Mouse (Mus musculus) cerebellum, postnatal 36 days (tissue): ENCODE data around the gene Lhx2.

Experiments
- DNase-seq, 2 experiments: peaks; one replicate each; pipeline ENCODE4 v3.0.0; 2021 to 2022; ENCODE audit warnings: mixed read lengths in 2 of 2

The Lhx2 gene

DNA sequence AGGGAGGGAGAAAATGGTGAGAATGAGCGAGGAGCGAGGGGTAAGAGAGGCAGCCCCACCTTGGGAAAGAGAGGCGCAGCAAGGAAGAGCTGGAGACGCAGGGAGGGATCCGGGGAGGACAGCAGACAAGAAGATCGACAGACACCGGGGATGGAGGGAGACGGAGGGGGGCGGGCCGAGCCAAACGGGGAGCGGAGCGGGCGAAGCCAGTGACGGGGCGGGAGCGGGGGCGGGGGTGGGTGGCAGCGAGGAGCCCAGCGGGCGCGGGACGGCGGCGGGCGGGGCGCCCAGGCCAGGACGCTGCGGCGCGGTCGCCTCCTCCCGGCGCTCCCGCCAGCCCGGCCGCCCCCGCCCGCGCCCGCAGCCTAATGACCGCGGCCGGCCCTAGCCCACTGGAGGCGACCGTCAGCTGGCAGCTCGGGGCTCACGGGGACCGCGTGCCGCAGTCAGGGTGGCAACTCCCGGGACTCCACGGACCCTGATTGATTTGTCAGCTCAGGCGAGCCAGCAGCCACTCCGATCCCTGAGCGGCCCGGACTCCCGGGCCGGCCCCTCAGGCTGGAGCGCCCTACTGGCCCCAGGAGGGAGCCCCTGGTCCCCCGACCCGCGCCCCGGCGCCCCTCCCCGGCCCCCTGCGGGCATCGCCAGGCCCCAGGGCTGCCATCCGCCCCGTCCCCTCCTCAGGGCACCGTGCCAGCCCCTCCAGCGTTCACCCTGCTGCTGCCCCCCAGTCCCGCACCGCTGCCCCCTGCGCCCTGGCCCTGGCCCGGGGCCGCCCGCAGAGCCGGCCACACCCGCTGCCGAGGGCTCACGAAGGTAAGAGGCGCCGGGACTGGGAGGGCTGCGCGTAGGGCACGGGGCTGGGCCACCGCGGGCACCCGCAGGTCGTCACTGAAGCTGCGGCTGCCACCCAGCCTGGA, at the start of gene Lhx2:
Gene Lhx2 (plus strand): TSS at position 292 of the 920 bp plus-strand sequence.
- DNase-seq, result no peak

DNA sequence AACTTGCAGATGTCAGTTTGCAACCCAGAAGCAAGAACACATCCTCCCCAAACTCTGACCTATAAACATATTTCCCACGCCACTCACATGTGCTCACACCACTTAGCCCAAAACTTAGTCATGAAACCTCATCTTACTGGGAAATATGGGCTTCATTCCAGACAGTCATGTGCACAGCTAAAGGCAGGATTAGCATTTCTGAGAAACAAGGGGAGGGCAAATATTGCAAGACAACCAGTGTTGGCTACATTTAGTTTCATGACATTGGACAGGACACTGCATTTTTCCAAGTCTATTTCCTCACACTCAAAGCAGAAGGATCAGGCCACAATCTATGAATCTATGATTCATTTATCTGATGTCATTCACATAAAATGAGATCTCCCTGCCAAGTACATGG, 47.6 kb upstream of the Lhx2 start:
- no peak for DNase-seq

DNA sequence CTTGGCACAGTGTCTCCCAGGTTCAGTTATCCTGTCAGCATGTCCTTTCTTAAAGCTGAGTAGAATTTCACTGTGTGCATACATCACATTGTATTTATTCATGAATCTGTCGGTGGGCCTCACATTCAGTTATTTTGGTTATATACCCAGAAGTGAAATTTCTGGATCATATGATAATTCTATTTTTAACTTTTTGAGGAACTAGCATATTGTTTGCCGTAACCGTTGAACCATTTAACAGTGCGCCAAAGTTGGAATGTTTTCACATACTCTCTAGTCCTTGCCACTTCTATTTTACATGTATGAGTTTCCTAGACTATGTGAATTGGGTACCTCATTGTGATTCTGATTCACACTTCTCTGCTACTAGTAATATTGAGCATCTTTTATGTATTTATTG, 43.1 kb upstream of the Lhx2 start:
- DNase-seq, result no peak

DNA sequence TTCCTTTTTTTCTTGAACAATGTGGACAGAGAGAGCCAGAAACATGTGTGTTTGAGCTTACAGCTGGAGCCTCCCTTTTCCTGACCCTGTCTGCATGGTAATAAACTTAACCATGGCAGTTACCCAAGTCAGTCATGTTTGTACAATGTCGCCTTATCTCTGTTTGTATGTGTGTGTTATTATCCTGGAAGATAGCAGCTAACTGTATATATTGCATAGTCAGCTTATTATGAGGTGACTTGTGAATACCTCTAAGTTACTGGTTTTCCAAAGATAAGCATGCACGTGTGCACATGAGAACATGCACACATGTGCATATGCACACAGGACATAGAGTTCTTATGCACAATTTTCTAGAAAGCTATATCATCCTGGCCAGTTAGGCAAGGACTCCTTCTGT, 38.1 kb upstream of the Lhx2 start:
- DNase-seq, result no peak

DNA sequence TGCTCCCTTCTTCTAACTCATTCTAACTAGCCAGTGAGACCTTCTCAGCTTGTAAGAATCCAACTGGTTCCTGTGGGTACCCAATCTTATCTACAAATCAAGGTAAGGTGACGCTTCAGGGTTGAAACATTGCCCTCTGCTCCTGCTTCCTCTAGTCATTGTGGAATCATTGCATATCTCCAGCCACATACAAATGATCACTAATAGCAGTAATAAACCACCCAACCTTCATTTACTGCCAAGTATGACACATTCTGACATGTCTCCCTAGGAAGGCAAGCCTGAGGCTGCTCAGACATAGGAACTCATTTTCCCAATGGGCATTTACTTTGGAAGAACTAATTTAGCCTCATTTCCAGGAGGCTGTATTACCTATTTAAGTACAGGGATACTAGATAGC, 33.9 kb upstream of the Lhx2 start:
- DNase-seq, result no peak

DNA sequence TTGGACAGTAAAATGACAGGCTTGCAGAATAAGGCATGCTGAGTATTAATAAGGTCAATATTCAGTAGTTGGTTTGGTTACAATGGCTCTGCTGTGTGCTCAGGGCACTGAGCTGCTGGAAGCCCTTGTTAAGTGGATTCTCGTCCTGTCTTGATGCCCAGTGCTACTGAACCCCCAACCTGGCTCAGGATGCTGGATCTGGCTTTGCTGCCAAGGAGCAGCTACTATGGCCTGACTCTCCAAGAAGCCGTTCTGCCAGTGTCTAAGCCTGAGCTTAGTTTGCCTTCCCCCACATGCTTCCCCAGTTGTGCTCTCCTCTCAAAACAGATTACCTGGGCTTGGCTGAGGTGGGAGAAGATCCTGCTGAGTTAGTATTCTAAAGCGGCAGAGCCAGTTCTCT, 26.2 kb upstream of the Lhx2 start:
- DNase-seq, result no peak

DNA sequence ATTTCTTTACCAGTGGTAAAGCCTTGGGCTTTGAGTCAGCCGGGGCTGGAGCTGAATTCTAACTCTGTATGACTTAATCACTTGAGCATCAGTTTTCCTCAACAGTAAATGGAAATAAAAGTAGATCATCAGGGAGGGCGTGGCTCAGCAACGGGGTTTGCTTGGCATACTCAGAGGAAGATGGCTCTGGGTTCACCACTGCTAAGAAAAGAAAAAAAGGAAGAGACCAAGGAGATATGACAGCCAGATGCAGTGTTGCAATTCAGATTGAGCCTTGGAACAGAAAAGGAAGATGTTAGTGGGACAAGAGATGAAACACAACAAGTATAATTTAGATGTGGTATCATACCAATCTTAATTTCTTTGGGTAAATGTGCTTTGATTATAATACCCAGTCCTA, 25.7 kb upstream of the Lhx2 start:
- no peak for DNase-seq

DNA sequence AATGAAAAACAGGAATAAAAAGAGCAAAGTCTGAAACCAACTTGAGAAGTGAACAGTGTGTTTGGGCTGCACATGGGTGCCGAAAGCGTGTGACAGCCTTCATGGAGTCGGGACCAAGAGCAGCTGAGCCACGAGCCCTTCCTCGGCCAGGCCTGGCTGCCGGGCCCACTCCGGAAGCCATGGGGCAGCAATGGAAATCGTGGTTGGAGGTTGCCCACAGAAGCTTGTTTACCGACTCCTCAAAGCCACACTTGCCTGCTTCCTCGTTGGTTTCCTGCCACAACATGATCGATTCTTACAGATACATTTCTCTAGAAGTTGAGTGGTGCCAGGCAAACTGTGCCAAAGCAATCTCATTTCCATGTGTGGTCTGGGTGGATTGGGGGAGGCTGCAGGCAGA, 20.0 kb upstream of the Lhx2 start:
- no peak for DNase-seq

DNA sequence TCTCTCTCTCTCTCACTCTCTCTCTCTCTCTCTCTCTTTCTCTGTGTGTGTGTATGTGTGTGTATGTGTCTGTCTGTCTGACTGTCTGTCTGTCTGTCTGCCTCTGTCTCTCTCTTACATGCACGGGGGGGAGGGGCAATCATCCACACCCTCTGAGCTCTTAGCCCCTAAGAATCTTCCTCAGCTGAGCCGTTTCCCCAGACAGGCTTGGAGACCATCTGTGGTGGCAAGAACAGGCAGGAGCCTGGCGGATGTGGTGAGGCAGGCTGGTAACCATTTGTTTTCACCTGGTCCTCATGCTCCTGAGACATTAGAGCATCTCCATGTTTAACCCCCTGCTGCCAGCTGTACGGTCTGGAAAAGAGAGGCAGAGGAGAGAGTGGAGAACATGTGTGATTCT, 18.2 kb upstream of the Lhx2 start:
- DNase-seq, result no peak

DNA sequence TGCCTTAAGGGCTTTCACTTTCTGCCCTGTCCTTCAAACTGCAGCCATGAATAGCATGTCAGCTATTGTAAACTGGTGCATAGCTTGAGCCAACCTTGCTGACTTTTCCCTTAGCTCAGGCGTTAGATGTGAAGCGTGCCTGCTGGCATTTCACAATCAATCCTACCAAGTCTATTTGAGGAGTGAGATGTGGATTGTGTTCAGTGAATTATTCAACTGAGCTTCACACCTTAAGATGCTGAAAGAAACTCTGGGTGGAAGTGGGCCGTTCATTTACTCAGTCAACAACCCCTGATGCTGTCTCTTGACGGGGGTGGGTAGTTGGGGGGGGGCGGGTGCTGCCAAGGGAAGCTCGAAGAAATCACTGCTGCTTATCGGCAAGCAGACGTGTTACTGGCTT, 15.7 kb upstream of the Lhx2 start:
- no peak for DNase-seq

DNA sequence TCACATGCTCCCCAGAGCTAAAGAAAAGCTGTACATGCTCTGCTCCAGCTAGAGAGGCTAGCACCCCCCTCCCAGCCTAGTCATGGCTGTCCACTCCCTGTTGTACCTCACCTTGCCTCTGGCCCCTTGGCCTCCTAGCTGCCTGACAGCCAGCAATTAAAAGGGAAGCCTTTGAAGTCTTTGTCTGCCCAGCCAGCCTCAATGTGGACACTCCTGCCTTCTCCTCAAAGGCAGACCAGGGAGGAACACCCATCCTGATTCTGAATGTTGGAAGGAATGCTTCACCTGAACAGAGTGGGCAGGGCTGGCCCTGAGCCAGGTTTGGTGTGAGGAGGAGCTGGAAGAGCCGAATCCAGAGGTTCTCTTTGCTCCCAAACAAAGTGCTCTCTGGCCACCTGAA, 12.4 kb upstream of the Lhx2 start:
- DNase-seq, result no peak

DNA sequence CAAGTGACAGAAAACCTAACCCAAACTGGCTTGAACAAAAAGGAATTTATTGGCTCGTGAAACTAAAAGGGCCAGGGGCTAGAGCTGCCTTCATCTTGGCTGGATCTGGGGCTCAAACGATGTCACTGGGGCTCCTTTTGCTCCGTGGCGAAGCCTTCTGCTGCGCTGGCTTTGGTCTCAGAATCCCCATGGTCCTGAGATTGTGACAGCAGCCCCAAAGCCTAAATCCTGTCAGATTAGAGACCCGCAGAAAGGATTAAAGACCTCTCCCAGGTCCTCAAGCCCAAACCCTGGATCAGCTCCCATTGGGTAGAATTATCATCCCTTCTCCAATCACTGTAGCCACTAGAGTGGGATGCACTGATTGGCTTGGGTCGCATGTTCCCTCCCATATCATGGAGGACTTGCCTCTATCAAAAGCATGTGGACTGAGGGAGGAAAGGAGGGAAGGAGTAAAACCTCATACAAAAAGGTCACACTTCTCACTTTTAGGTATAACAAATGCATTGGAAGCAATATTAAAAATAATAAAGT, 5.4 kb upstream of the Lhx2 start:
- DNase-seq, result no peak

DNA sequence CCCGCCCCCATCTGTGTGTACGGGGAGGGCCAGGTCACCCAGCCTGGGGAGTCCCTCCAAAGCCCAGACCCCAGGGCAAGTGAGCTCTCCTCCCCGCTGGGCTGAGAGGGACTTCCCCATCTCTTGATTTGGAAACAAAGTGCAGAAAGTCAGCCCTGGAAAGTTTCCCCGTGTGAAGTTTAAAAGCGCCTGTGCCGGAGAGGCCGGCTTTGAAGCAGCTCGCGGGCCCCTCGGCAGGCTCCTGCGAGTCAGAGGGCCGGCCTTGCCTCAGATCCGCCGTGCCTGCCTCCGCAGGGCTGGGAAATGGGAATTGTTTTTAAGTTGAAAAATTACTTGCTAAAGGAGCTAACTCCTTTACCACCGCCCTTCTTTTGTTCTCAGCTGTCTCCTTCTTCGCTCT, 2.5 kb upstream of the Lhx2 start:
- no peak for DNase-seq

DNA sequence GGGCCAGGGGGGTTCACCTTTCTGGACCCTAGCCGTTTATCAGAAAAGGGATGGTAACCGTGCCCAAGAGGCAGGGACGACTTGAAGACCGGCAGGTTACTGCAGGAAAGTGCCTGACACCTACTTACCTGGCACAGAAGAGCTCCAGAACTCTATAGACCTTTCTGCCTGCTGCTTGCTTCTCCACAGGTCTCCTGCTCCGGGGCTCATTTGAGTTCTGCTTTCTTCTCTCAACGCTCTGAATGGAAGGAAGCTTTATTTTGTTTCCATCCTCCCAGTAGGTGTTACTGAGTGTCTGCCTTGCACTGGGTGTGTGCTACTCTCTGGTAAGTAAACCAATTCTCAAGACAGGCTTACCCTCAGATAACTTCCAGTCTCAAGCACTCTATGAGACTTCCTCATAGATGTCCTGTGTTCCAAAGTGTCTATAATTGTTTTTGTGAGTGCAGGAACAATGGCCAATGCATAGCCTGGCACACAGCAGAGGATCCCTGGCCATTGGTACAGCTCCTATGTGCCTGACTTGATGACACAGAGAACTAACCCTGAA, 1.9 kb upstream of the Lhx2 start:
- no peak for DNase-seq

DNA sequence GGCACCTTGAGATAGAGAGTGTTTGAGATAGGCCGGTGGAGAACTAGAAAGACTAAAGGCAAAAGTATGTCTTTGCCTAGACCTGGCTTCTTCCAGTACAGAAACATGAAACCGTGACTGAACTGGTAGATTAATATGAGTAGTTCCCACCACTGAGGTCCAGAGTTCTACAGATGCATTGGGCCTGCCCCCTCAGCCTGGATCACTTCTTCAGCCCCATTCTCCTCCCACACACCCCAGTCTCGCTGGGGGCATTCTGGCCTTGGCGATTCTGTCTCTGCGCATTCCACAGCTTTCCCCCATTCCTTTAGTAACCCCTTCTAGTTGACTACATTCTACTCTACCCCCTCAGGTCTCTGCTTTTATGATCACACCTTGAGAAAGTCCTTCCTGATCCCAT, 1.4 kb upstream of the Lhx2 start:
- DNase-seq, result no peak

DNA sequence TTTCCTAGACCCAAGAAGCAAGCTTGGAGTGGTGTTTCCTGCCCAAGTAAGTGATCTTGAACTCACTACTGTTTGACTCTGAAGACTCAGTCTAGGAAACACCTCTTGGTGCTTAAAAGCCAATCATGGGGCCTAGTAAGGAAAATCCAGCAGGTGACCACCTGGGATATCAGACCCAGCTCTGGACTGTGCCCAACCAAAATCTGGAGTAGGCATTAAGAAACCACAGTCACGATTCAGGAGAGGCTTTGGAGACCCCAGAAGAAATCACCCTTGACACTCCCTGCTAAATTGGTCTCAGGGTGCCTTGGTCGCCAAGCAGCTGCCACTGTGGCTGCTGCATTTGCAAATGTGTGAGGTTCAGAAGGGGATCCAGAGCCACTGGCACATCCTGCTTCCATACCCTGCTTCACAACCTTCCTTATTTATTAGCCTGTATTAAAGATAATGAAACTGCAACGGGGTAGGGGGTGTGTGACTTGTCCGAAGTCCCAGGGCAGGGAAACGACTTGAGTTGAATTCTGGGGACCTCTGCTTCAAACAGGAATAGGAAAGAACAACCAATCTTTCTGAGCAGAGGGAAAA, 641 bp upstream of the Lhx2 start:
- DNase-seq, result no peak

DNA sequence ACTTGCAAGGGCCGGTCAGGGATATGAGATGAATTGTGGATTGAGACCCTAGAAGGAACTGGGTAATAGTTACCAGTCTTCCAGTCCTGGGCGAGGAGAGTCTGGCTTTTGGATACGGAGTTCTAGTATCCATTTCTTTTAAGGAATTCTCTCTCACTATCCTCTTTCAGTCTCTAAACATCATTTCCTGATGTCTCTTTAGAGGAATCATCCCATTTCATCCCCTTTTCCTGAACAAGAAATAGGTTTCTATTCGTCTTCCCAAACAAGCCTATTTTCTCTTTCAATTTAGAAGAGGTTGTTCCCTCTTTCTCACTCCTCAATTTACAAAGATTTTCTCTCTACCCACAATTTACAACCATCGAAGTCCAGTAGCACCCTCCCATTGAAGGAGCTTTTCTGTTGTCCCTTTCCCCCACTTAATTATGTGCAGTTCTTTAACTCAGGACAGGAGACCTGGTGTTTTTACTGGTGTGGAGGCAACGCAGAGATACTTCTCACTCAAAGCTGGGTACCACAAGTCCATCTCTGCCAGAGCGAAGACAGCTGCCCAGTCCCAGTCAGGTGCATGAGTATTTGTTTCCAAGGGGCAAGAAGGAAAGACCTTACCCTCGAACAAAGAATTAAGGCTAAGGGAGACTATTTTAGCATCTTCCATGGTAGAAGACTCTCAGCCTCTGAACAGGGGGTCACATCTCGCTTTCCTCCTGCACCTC, 987 bp downstream of the Lhx2 start:
- no peak for DNase-seq

DNA sequence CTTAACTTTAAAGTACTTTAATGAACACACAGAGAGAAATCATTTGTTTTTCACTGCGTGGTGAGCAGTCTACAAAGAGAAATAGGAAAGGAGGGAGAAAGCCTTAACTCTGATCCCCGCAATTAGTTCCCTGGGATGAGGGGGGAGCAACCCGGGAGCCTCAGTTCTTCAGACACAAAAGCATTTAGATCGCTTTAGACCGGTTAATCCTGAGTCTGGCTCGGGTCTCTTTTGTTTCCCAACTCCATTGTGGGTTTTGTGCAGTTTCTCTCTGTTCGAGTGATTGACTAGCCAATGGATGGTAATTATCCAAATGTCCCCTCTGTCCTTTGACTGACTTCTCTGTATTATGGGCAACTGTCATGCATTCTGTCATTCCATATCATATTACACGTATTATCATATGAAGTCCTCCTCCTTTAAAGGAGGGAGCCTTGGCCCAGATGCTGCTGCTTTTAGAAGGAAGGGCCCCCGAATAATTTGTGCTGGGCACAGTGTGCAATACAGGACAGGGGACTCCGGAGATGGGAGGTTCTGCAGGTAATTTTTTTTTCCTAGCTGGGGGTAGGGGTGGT, 1.6 kb downstream of the Lhx2 start:
- no peak for DNase-seq

DNA sequence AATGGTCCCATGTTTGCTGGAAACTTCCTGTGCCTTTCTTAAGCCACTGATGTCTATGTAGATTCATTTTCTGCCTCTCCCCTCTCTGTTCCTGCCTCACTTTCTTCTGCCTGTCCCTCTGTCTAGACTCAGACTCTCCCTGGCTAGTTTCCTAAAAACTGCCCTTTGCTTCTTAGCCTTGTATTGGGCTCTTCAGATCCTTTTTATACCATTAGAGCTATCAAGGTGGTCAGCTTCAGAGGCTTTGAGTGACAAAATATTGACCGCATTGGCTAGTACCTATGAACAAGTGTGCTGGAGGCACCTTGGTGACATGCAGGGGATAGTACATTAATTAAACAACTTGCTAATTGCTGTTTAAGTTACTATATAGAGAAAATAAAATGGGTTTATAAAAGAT, 4.5 kb downstream of the Lhx2 start:
- no peak for DNase-seq

DNA sequence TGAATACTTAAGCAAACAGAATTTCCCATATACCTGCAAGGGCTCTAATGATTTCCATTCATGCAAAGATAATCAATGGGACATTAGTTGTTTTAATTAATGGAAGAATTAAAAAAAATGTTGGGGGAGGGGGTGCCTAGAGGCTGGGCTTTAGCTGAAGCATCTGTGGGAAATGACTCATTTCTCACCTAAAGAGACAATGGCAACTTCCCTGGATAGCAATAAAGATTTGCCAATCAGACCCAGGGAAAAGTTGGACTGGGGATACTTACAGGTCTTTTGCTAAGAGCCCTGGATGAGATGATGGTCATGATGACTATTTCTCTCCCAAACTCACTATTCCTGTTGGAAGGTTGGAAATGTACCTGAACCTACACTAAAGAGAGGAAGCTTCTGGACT, 5.6 kb downstream of the Lhx2 start:
- no peak for DNase-seq

DNA sequence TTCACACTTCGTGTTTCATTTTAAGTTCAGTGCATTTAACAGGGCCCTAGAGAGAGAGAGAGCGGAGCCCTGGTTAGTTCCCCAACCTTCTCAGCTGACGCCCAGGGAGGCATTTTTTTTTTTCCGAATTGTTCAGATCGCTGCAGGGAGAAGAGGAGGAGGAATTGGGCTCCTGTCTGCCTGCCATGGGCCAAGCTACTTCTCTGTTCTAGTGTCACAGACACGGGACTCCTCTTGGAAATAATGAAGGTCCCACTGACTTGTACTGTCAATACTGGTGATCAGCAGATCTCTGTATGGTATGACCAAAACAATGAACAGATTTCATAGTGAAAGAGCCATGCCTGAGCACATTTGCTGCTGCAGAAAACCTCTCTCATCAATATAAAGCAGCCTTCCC, 7.3 kb downstream of the Lhx2 start:
- DNase-seq, result no peak

DNA sequence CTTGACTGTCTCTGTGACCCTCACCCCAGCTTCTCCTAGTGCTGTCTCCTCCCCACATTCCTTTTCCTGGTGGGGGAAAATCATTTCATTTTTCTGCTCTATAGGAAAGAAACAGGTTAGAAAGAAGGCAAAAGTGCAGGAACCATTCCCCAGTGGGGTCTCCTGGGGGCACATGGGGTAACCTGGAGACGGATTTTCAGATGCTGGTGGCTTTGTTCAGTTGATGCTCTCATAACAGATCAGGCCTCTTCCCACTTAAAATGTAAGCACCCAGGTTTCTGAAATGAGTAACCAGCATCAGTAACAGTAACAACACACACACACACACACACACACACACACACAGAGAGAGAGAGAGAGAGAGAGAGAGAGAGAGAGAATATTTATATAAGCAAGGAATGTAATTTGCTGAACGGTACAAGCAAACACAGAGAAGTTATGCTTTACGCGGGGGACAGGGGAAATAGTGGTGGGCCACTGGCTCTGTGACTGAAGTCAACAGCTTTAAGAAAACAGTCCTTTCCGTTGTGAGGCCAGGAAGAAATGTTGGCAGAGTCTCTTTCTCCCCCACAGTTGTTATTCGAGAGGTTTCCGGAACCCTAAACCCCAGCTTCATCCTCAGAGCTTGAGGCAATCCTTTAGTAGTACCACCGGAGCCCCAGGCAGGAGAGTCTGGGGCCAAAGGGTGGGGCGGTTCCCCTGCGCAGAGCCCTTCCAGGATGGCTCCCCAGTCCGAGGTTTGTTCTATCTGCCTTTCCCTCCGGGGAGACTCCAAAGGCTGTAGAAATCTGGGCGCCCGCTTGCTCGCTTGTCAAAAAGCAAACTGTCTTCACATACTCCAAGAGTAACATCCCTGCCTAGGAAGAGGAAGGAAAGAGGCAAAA, 8.0 kb downstream of the Lhx2 start:
- no peak for DNase-seq
